Mouse (Mus musculus) heart, embryonic 16.5 days (tissue): ENCODE data around the gene Cdk5r2. TPM values are rescaled to one million over a fixed set of nuclear protein-coding genes. Genes with fewer than 3 reads are reported as not detected.
"Not testable (repeated sequence)": the region's sequence is repeated elsewhere in the genome, so short reads cannot be mapped to it uniquely, and the experiment has no call there.

Source experiments
- ATAC-seq: fragments of 200-750 bp; cut with Nextera tagmentation; replicated peaks from 2 replicates; pipeline ENCODE4 v1.8.0; 2017; ENCODE audit warnings: moderate number of reproducible peaks; ENCODE audit not compliant: insufficient read depth, low FRiP score; ENCODE audit errors: extremely low read depth
- H3K27ac ChIP-seq: fragments of 300-500 bp; sonication (generic); 2 replicates; pipeline ENCODE4 v1.5.1; 2014; ENCODE audit warnings: mild to moderate bottlenecking, low read length, control low read depth, moderate library complexity
- H3K27me3 ChIP-seq: fragments of 300-500 bp; sonication (generic); 2 replicates; pipeline ENCODE4 v1.6.1; 2014; ENCODE audit warnings: low read length, mixed read lengths; ENCODE audit not compliant: control insufficient read depth, insufficient read depth
- H3K36me3 ChIP-seq: fragments of 300-500 bp; sonication (generic); 2 replicates; pipeline ENCODE4 v1.6.1; 2014; ENCODE audit not compliant: control insufficient read depth, insufficient read depth
- H3K4me1 ChIP-seq: fragments of 300-500 bp; sonication (generic); 2 replicates; pipeline ENCODE4 v1.6.1; 2014; ENCODE audit warnings: low read length, mixed read lengths; ENCODE audit not compliant: control insufficient read depth, insufficient read depth
- H3K4me2 ChIP-seq: fragments of 300-500 bp; sonication (generic); 2 replicates; pipeline ENCODE4 v1.6.1; 2014; ENCODE audit warnings: low read depth, mild to moderate bottlenecking, control low read depth, low read length
- H3K4me3 ChIP-seq: fragments of 300-500 bp; sonication (generic); 2 replicates; pipeline ENCODE4 v1.5.1; 2014; ENCODE audit warnings: mild to moderate bottlenecking, control low read depth, low read length
- H3K9ac ChIP-seq: fragments of 300-500 bp; sonication (generic); 2 replicates; pipeline ENCODE4 v1.6.1; 2014; ENCODE audit warnings: low read length, control low read depth
- H3K9me3 ChIP-seq: fragments of 300-500 bp; sonication (generic); replicated peaks from 2 replicates; pipeline ENCODE4 v1.6.1; 2016; ENCODE audit warnings: low read length; ENCODE audit not compliant: control insufficient read depth
- WGBS: fragments of 180-500 bp; shearing (Covaris S2); extraction: QIAGEN DNeasy Blood & Tissue Kit; methylation state at CpG from one replicate; pipeline ENCODE4 v1.1.7; 2014; 5-methylcytosine and 5-hydroxymethylcytosine counted together
- polyA plus RNA-seq: library from polyadenylated mRNA; unstranded; fragments of >200 nt; fragmentation: Nextera tagmentation; extraction: Ambion mirVana; gene quantifications from 2 replicates; pipeline ENCODE4 v1.2.1, GENCODE M21; 2015

The Cdk5r2 gene
- polyA plus RNA-seq, 1 experiment from 2014 or later, result not detected

- H3K4me1 ChIP-seq, H3K4me2 ChIP-seq, H3K9ac ChIP-seq, ATAC-seq, H3K27me3 ChIP-seq, H3K4me3 ChIP-seq, H3K36me3 ChIP-seq, H3K27ac ChIP-seq, H3K9me3 ChIP-seq: not testable (repeated sequence)
- 86% methylated on average over 6 of the region's 6 CpGs for WGBS
Observed at GRCm38 (mm10) chr1:74815965-74816364, 38.8 kb upstream of the Cdk5r2 start.

GRCm38 (mm10) chr1:74816612-74817199, 38.0 kb upstream of the Cdk5r2 start:
- peak; percentile 92 for ATAC-seq
- no peaks in the 10 kb centered on the region for H3K36me3 ChIP-seq
- whole genome bisulfite sequencing, result 6% methylated on average over 38 of the region's 38 CpGs
- H3K9ac ChIP-seq, result peak overlapping the region; percentile 88
- H3K4me2 ChIP-seq, result peak overlapping the region; percentile 71
- no peaks in the 10 kb centered on the region for H3K27me3 ChIP-seq
- H3K4me3 ChIP-seq, result peak overlapping the region; percentile 75
- H3K4me1 ChIP-seq, result peaks cover 2% of the 10 kb centered on the region; the same call in 1 of the 2 replicates
- no peaks in the 10 kb centered on the region for H3K9me3 ChIP-seq
- peak overlapping the region; percentile 87 for H3K27ac ChIP-seq

- H3K27ac ChIP-seq, result peak overlapping the region; percentile 87
- peak overlapping the region; percentile 88 for H3K9ac ChIP-seq
- no peak; the same call in 1 of the 2 replicates for ATAC-seq
- no peaks in the 10 kb centered on the region for H3K9me3 ChIP-seq
- H3K36me3 ChIP-seq, result no peaks in the 10 kb centered on the region
- H3K4me3 ChIP-seq, result peak overlapping the region; percentile 75
- H3K4me1 ChIP-seq, result peaks cover 2% of the 10 kb centered on the region; the same call in 1 of the 2 replicates
- WGBS, result 13% methylated on average over 14 of the region's 14 CpGs
- no peaks in the 10 kb centered on the region for H3K27me3 ChIP-seq
- H3K4me2 ChIP-seq, result peak overlapping the region; percentile 71
Observed at GRCm38 (mm10) chr1:74817219-74817618, 37.5 kb upstream of the Cdk5r2 start.

GRCm38 (mm10) chr1:74818509-74818908, 36.2 kb upstream of the Cdk5r2 start:
- no peak overlapping the region for H3K4me3 ChIP-seq
- no peak overlapping the region for H3K27ac ChIP-seq
- no peaks in the 10 kb centered on the region for H3K36me3 ChIP-seq
- H3K9ac ChIP-seq, result no peak overlapping the region
- no peaks in the 10 kb centered on the region for H3K27me3 ChIP-seq
- no peak for ATAC-seq
- no peaks in the 10 kb centered on the region for H3K9me3 ChIP-seq
- no peak overlapping the region for H3K4me2 ChIP-seq
- WGBS, result 86% methylated on average over 1 of the region's 1 CpGs
- H3K4me1 ChIP-seq, result peaks cover 2% of the 10 kb centered on the region; the same call in 1 of the 2 replicates

- H3K4me1 ChIP-seq, H3K36me3 ChIP-seq, ATAC-seq, H3K4me2 ChIP-seq, H3K9ac ChIP-seq, H3K4me3 ChIP-seq, H3K9me3 ChIP-seq, H3K27me3 ChIP-seq, H3K27ac ChIP-seq: not testable (repeated sequence)
- 99% methylated on average over 4 of the region's 4 CpGs for WGBS
Observed at GRCm38 (mm10) chr1:74823598-74823997, 31.1 kb upstream of the Cdk5r2 start.

GRCm38 (mm10) chr1:74824518-74825302, 30.0 kb upstream of the Cdk5r2 start:
- Histone ChIP-seq H3K27me3 (no peaks in the 10 kb centered on the region), H3K4me3 (no peak overlapping the region), H3K4me2 (no peak overlapping the region), H3K9ac (no peak overlapping the region), H3K36me3 (no peaks in the 10 kb centered on the region), H3K9me3 (no peaks in the 10 kb centered on the region), H3K4me1 (no peaks in the 10 kb centered on the region), H3K27ac (no peak overlapping the region)
- 30% methylated on average over 14 of the region's 14 CpGs for WGBS
- no peak for ATAC-seq

- WGBS, result 61% methylated on average over 9 of the region's 9 CpGs
- ATAC-seq, result no peak
Observed at GRCm38 (mm10) chr1:74830061-74830460, 24.7 kb upstream of the Cdk5r2 start.

GRCm38 (mm10) chr1:74833255-74833654, 21.5 kb upstream of the Cdk5r2 start:
- H3K27ac ChIP-seq, result no peak overlapping the region
- H3K4me1 ChIP-seq, result no peaks in the 10 kb centered on the region
- WGBS, result 65% methylated on average over 3 of the region's 3 CpGs
- no peaks in the 10 kb centered on the region for H3K36me3 ChIP-seq
- H3K4me3 ChIP-seq, result no peak overlapping the region
- no peak for ATAC-seq
- no peaks in the 10 kb centered on the region for H3K9me3 ChIP-seq
- H3K4me2 ChIP-seq, result no peak overlapping the region
- peaks cover 2% of the 10 kb centered on the region; the same call in 1 of the 2 replicates for H3K27me3 ChIP-seq
- H3K9ac ChIP-seq, result no peak overlapping the region

More at GRCm38 (mm10) chr1:74830061-74830460, 24.7 kb upstream of the Cdk5r2 start:
- Histone ChIP-seq H3K27ac (no peak overlapping the region), H3K27me3 (peaks cover 2% of the 10 kb centered on the region; the same call in 1 of the 2 replicates), H3K9me3 (no peaks in the 10 kb centered on the region), H3K4me3 (no peak overlapping the region), H3K9ac (no peak overlapping the region), H3K36me3 (no peaks in the 10 kb centered on the region), H3K4me1 (no peaks in the 10 kb centered on the region), H3K4me2 (no peak overlapping the region)

GRCm38 (mm10) chr1:74843090-74843489, 11.6 kb upstream of the Cdk5r2 start:
- H3K27ac ChIP-seq, result no peak overlapping the region
- H3K9ac ChIP-seq, result no peak overlapping the region
- H3K27me3 ChIP-seq, result peaks cover 14% of the 10 kb centered on the region
- no peaks in the 10 kb centered on the region for H3K9me3 ChIP-seq
- ATAC-seq, result no peak
- no peaks in the 10 kb centered on the region for H3K4me1 ChIP-seq
- H3K4me3 ChIP-seq, result no peak overlapping the region
- H3K4me2 ChIP-seq, result no peak overlapping the region
- WGBS, result 54% methylated on average over 5 of the region's 5 CpGs
- H3K36me3 ChIP-seq, result no peaks in the 10 kb centered on the region
